Mouse (Mus musculus) E14TG2a.4 (cell line): ENCODE data around the gene Cc2d2b.

Source experiments
- CTCF ChIP-seq: conservative IDR thresholded peaks from 2 replicates; pipeline ENCODE4 v1.5.1; 2014; ENCODE audit warnings: low read length
- NANOG ChIP-seq: IDR thresholded peaks from 2 replicates; pipeline ENCODE4 v1.6.1; 2014; ENCODE audit warnings: borderline replicate concordance, low read length, mixed read lengths
- POU5F1 ChIP-seq: IDR thresholded peaks from 2 replicates; pipeline ENCODE4 v1.6.1; 2014; ENCODE audit warnings: low read length, borderline replicate concordance

DNA sequence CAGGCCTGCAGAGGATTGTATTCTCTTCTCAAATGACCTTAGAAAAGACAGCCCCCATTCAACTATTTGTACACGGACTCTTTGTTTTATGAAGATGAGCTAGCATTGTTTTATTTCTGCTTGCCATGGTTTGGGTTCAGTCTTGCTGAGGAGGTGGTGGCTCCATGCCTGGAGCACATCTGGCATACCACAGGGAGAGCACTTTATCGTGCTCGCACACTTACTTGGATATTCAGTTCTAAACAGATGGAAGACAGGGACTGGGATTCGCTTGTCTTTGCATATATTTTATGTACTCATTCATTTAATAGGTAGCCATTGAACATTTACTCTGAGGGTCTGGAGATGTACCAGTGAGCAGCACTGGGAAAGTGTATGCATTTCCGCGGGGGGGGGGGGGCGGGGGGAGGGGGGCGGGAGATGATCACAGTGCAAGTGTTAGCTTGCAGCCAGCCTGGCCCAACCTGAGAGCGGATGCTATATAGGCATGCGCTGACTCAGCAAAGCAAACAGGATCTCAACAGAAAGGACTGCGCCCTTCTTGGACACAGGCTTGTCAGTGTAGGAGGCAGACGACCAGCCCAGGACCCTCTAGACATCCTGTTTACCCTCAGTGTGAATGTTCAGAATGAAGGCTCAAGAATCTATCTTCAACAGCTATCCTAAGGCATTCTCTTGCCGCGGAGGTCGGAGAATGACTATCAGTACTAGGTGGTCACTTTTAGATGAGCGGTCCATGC, 35.5 kb upstream of the Cc2d2b start:
- TF ChIP-seq CTCF = no peak
- no peak for TF ChIP-seq POU5F1
- TF ChIP-seq NANOG = no peak
